Mouse (Mus musculus) heart, postnatal 0 days (tissue): Measurements from ENCODE around the gene Cep70.

ENCODE experiments used
- CTCF ChIP-seq: IDR thresholded peaks from 2 replicates; pipeline ENCODE4 v1.5.1; 2016; ENCODE audit warnings: antibody characterized with exemption, control low read depth, low read depth
- EP300 ChIP-seq: IDR thresholded peaks from 2 replicates; pipeline ENCODE4 v1.6.1; 2016; ENCODE audit warnings: antibody characterized with exemption, low read depth

- TF ChIP-seq CTCF (no peak), EP300 (no peak)
These were observed 102.2 kb downstream of the Cep70 start for GRCm38 (mm10) chr9:99345351-99345792.
